Mouse (Mus musculus): ENCODE data around the gene Tifab.

Gene Tifab

GRCm38 (mm10) chr13:56176310-56176709 is 2.4 kb downstream of the Tifab start:
- no peak for DNase-seq (ENCODE audit: extremely low read depth, low read depth, low spot score)

- DNase-seq (ENCODE audit: extremely low read depth, low read depth, low spot score), result no peak
Measured at GRCm38 (mm10) chr13:56175848-56176247, 2.8 kb downstream of the Tifab start.

DNA sequence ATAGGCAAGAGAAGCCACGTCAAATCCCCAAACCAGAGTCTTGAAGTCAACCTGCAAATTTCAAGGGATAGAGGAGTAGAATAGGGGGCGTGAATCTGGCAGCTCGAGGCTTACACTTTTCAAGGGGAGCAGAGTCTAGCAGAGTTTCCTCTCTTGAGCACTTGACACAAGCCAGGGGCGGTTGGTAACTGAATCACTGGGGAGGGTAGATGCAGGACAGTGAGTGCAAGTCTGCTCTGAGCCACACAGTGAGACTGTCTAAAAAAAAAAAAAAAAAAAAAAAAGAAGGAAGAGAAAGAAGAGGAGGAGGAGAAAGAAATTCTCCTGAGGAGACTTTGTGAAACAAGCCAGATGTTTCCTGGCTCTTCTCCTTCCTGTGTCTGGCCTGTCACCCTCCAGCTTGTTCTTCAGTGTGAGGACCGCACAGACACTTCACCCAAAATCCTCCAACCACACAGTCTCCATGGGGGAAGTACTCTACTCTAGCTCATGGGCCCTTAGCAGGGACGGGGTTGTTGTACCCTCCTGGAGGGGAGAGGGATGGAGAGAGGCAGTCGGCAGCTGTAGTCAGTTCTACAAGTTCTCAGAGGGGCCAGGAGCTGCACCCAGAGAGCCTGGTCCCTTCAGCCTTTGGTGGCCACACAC is 5.7 kb downstream of the Tifab start:
- DNase-seq (ENCODE audit: extremely low read depth, low read depth, low spot score), result no peak

DNA sequence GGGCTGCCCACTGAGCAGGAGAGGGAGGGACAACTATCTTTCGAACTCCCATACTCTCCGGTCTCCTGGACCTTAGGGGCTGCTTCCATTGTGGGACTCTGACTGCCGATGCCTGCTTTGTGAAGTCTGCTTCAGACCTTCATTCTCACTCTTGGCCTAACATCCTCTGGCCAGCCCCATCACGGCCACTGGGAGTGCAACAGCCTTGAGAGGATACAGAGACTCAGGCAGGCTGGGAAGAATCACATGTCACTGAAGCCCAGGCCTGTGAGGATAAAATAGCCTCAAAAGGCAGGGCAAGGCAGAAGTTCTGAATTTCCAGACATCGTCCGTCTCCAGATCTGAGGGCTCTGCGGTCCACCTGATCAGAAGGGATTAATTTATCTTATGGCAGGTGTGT is 6.6 kb downstream of the Tifab start:
- DNase-seq (ENCODE audit: extremely low read depth, low read depth, low spot score), result no peak

DNA sequence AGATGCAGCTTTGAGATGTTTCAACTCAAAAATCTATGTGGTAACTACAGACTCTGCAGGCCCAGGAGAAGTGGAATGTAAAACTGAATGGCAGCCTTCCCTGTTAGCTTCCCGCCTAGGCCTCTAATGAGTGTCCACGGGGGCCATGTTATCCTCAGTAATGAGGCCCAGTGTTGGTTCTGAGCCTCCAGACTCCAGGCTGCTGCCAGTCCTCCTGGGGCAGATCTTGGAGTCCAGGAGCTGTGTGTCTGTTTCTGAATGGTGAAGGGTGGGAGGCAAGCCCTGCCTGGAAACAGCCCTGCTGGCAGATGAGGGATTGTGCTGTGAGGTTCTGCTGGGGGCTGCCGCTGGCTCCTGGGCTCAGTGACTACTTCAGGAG is 10.3 kb downstream of the Tifab start:
- DNase-seq (ENCODE audit: extremely low read depth, low read depth, low spot score), result no peak

- no peak for DNase-seq (ENCODE audit: extremely low read depth, low read depth, low spot score)
Measured at GRCm38 (mm10) chr13:56167446-56168402, 11.0 kb downstream of the Tifab start.

- no peak for DNase-seq (ENCODE audit: extremely low read depth, low read depth, low spot score)
Measured at GRCm38 (mm10) chr13:56165561-56165960, 13.1 kb downstream of the Tifab start.

GRCm38 (mm10) chr13:56164372-56164771 is 14.3 kb downstream of the Tifab start:
- DNase-seq (ENCODE audit: extremely low read depth, low read depth, low spot score), result no peak

GRCm38 (mm10) chr13:56163751-56164150 is 14.9 kb downstream of the Tifab start:
- no peak for DNase-seq (ENCODE audit: extremely low read depth, low read depth, low spot score)

- DNase-seq (ENCODE audit: extremely low read depth, low read depth, low spot score), result no peak
Measured at GRCm38 (mm10) chr13:56162859-56163258, 15.8 kb downstream of the Tifab start.

GRCm38 (mm10) chr13:56159614-56160363 is 18.9 kb downstream of the Tifab start:
- no peak for DNase-seq (ENCODE audit: extremely low read depth, low read depth, low spot score)

GRCm38 (mm10) chr13:56159016-56159601 is 19.6 kb downstream of the Tifab start:
- DNase-seq (ENCODE audit: extremely low read depth, low read depth, low spot score), result no peak

GRCm38 (mm10) chr13:56155671-56156070 is 23.0 kb downstream of the Tifab start:
- no peak for DNase-seq (ENCODE audit: extremely low read depth, low read depth, low spot score)

DNA sequence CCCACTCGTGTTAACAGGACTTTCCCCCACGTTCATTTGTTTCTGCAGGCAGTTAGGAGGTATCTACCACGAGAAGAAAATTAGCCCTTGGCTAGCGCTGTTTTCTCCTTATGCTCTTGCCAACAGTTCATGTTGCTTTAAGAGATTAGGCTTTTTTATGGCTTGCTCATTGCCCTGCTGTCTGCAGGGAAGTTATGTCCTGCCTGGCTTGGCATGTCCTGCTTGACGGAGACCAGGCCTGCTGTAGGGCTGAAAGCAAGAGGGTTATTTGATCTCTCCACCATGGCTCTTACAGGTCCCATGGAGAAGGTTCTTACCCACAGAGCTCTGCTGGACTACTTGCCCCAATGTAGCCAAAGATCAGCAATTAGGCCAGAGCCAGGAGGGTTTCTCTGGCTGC is 23.6 kb downstream of the Tifab start:
- peak; percentile 45 for DNase-seq (ENCODE audit: extremely low read depth, low read depth, low spot score)

GRCm38 (mm10) chr13:56152773-56153460 is 25.8 kb downstream of the Tifab start:
- no peak for DNase-seq (ENCODE audit: extremely low read depth, low read depth, low spot score)

DNA sequence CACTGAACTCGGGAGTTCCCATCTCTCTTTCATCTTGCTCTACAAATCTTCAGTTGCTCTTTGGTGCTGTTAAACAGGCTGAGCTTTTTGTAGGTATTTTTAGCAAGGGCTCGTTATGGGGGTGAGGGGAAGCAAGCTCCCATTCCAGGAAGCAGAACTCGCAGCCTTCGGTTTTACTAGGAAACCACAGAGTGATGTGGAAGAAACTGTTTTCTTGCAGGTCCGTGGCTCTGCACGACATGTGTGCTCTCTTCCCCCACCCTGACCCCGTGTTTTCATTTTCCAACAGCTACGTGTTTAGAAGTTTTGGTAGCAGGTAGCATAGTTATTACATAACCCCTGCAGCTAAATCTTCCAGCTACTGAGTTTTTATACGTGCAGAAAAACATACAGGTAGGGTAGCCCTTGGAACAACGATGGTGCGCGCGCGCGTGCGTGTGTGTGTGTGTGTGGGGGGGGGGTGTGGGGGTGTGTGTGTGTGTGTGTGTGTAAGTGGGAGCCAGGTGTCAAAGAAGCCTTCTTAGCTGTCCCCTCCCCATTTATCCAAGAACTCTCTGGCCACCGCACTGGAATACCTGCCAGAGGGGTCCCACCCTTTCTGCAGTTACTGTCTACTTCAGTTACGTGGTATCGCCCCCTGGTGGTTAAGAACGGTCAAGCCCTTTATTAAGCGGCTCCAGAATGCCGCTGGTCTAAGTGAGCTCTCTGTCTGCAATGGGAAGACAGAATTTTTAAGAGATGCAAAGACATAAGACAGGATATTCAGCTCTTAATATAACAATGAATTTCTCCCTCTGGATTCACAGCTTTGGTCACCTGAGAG is 27.1 kb downstream of the Tifab start:
- DNase-seq (ENCODE audit: extremely low read depth, low read depth, low spot score), result no peak

GRCm38 (mm10) chr13:56145523-56145922 is 33.2 kb downstream of the Tifab start:
- DNase-seq (ENCODE audit: extremely low read depth, low read depth, low spot score), result no peak

GRCm38 (mm10) chr13:56144021-56144420 is 34.7 kb downstream of the Tifab start:
- DNase-seq (ENCODE audit: extremely low read depth, low read depth, low spot score), result no peak

GRCm38 (mm10) chr13:56143151-56143513 is 35.6 kb downstream of the Tifab start:
- no peak for DNase-seq (ENCODE audit: extremely low read depth, low read depth, low spot score)
